ENCODE assay signal across 8 mouse cellular contexts in genomic region chr17:36121352-36122020, GRCm38 (mm10). TPM values are rescaled to one million over a fixed set of nuclear protein-coding genes. Genes with fewer than 3 reads are reported as not detected.
DNase-seq lines count a peak whose midpoint lies in the region; ATAC-seq lines count a peak whose summit lies in the region.
"Not testable (repeated sequence)": the region's sequence is repeated elsewhere in the genome, so short reads cannot be mapped to it uniquely, and the experiment has no call there.

Gene Gm19684 (plus strand): TSS chr17:36121678.

- not testable (repeated sequence) for H3K27ac ChIP-seq in heart, embryonic 16.5 days (ENCODE audit: low read length); liver, embryonic 11.5 days (ENCODE audit: low read depth, low read length); midbrain, embryonic 14.5 days (replicated peaks; ENCODE audit: low read depth, low read length)

- peak; percentile 97 for DNase-seq in CD4-positive helper T cell, adult 2 months (ENCODE audit: low read depth, low spot score)
- DNase-seq in adrenal gland, postnatal 25 days: peak; percentile 27
- DNase-seq in fat pad, adult 2 months (ENCODE audit: extremely low read depth, low read depth, low spot score): peak; percentile 5
- DNase-seq in kidney, adult 9 months: peak; percentile 87
- not testable (repeated sequence) for DNase-seq in liver, embryonic 11.5 days (ENCODE audit: low spot score)
- DNase-seq in midbrain, embryonic 14.5 days: peak; percentile 39
- peak; percentile 95 for DNase-seq in splenic B cell, adult 2 months (ENCODE audit: low read depth, low spot score)

- H3K4me3 ChIP-seq in heart, embryonic 16.5 days (ENCODE audit: low read length): peak within 1 kb of the TSS; percentile 43
- not testable (repeated sequence) for H3K4me3 ChIP-seq in liver, embryonic 11.5 days (ENCODE audit: low read depth, low read length); midbrain, embryonic 14.5 days (replicated peaks; ENCODE audit: low read depth, low read length)

- not testable (repeated sequence) for H3K9me3 ChIP-seq in heart, embryonic 16.5 days (replicated peaks; ENCODE audit: control insufficient read depth, low read length); liver, embryonic 11.5 days (ENCODE audit: control insufficient read depth, low read length); midbrain, embryonic 14.5 days (ENCODE audit: control insufficient read depth, low read length)

- peak within 1 kb of the TSS; percentile 60 for H3K4me2 ChIP-seq in heart, embryonic 16.5 days (ENCODE audit: low read depth, low read length)
- H3K4me2 ChIP-seq in liver, embryonic 11.5 days: peak within 1 kb of the TSS; percentile 39
- 0 out of 2 replicates have a peak within 1 kb of the TSS, but pooled peaks have one; percentile 19 for H3K4me2 ChIP-seq in midbrain, embryonic 14.5 days (ENCODE audit: low read length)

- WGBS in heart, embryonic 16.5 days: 4% methylated on average over 8 of the region's 8 CpGs
- 2% methylated on average over 8 of the region's 8 CpGs for WGBS in liver, embryonic 11.5 days
- WGBS in midbrain, embryonic 14.5 days: 12% methylated on average over 8 of the region's 8 CpGs

- H3K9ac ChIP-seq in heart, embryonic 16.5 days (ENCODE audit: low read length): peak within 1 kb of the TSS; percentile 34; the same call in 1 of the 2 replicates
- not testable (repeated sequence) for H3K9ac ChIP-seq in liver, embryonic 11.5 days (ENCODE audit: low read depth, low read length); midbrain, embryonic 14.5 days (replicated peaks; ENCODE audit: low read length)

- not testable (repeated sequence) for H3K4me1 ChIP-seq in heart, embryonic 16.5 days (ENCODE audit: control insufficient read depth, insufficient read depth, low read length); liver, embryonic 11.5 days (replicated peaks; ENCODE audit: control insufficient read depth, insufficient read depth, low read length); midbrain, embryonic 14.5 days (ENCODE audit: control insufficient read depth, insufficient read depth, low read length)

- peak; percentile 83 for ATAC-seq in heart, embryonic 16.5 days (replicated peaks; ENCODE audit: extremely low read depth, insufficient read depth, low FRiP score)
- peak; percentile 51; the same call in 1 of the 2 replicates for ATAC-seq in liver, embryonic 11.5 days (replicated peaks; ENCODE audit: low FRiP score)
- not testable (repeated sequence) for ATAC-seq in midbrain, embryonic 14.5 days (ENCODE audit: low FRiP score, low TSS enrichment)

- H3K27me3 ChIP-seq in heart, embryonic 16.5 days (ENCODE audit: control insufficient read depth, insufficient read depth, low read length): peaks cover 12% of the 10 kb centered on the region
- H3K27me3 ChIP-seq in liver, embryonic 11.5 days (replicated peaks; ENCODE audit: control insufficient read depth, insufficient read depth, low read length): peaks cover 31% of the 10 kb centered on the region
- peaks cover 12% of the 10 kb centered on the region; the same call in 1 of the 2 replicates for H3K27me3 ChIP-seq in midbrain, embryonic 14.5 days (ENCODE audit: control insufficient read depth, insufficient read depth, low read length)
- H3K27me3 ChIP-seq in splenic B cell, adult 2 months (ENCODE audit: control insufficient read depth, insufficient read depth, low read length, poor library complexity, severe bottlenecking): not testable (repeated sequence)

- H3K36me3 ChIP-seq in heart, embryonic 16.5 days (ENCODE audit: control insufficient read depth, insufficient read depth); liver, embryonic 11.5 days (ENCODE audit: control insufficient read depth, insufficient read depth, low read length); midbrain, embryonic 14.5 days (ENCODE audit: control insufficient read depth, insufficient read depth, low read length); splenic B cell, adult 2 months (ENCODE audit: control insufficient read depth, insufficient read depth, low read length, poor library complexity, severe bottlenecking): not testable (repeated sequence)

RNA-seq across cellular contexts. Expression of gene Gm19684, which starts in this region (rescaled TPM):
- total RNA-seq in adrenal gland, postnatal 25 days (2021): 0.58 TPM in 1 of 2 replicates, not detected in the other
- polyA plus RNA-seq in heart, embryonic 16.5 days (2015; fragmentation: Nextera tagmentation; extraction: Ambion mirVana): 0.21 TPM in 1 of 2 replicates, not detected in the other
- polyA plus RNA-seq in liver, embryonic 11.5 days (2014; fragmentation: Nextera tagmentation; extraction: Ambion mirVana): not detected in 2 replicates
- polyA plus RNA-seq in midbrain, embryonic 14.5 days (2014; fragmentation: Nextera tagmentation; extraction: Ambion mirVana): not detected in 2 replicates

Comparison
In these comparisons a context has a peak if more than half of its experiments do, and no peak if none do; other contexts are left out.
1. Peak in DNase-seq in adrenal gland, postnatal 25 days; RNA of the gene not detected or under 1 TPM.
2. Peak in ATAC-seq, H3K4me3 ChIP-seq, H3K9ac ChIP-seq and H3K4me2 ChIP-seq in heart, embryonic 16.5 days; RNA of the gene not detected or under 1 TPM.
3. Peak in ATAC-seq and H3K4me2 ChIP-seq in liver, embryonic 11.5 days; RNA of the gene not detected or under 1 TPM.
4. Peak in DNase-seq and H3K4me2 ChIP-seq in midbrain, embryonic 14.5 days; RNA of the gene not detected or under 1 TPM.